Mouse (Mus musculus) c-Kit-positive CD71-positive TER-119-negative erythroid progenitor cells, embryonic 14.5 days (primary cell): ENCODE measurements around the gene Hsp90ab1.

ENCODE experiments used
- DNase-seq: peaks from one replicate; pipeline ENCODE4 v3.0.0-alpha.2; 2013; ENCODE audit warnings: low read depth

Gene Hsp90ab1

DNA sequence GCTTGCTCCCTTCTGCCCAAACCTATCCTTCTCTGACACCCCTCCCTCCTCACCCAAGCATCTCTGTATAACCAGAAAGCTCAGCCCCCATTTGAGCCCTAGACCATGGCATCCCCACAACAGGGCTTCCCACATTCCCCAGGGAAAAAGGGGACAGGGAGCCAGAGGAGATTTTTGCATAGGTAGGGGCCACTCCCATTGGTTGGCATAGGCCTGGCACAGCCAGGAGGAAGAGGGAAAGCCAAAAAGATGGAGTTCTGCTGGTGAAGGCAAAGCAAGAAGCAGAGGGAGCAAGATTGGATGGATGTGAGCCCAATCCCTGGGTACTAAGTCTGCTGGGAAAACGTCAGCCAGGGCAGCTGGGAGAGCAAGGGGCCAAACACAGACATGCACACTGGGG is 30.0 kb downstream of the Hsp90ab1 start:
- no peak for DNase-seq

DNA sequence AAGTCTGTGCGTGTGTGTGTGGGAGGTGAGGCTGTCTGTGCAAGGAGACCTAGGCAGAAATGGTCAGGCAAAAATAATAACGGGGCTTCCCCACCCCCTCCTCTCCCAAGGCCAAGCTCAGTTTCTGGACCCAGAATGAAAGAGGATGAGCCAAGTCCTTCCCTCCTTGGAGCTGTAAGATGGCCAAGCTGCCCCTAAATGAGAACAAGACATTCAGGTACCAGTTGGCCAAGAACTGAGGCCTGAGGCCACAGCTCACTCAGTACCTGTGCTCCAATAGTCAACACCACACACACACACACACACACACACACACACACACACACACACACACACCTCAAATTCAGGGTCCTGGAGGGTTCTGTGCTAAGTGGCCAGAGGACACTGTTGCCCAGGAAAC is 30.4 kb downstream of the Hsp90ab1 start:
- DNase-seq: no peak

GRCm38 (mm10) chr17:45542129-45542528 is 30.9 kb downstream of the Hsp90ab1 start:
- DNase-seq: no peak

DNA sequence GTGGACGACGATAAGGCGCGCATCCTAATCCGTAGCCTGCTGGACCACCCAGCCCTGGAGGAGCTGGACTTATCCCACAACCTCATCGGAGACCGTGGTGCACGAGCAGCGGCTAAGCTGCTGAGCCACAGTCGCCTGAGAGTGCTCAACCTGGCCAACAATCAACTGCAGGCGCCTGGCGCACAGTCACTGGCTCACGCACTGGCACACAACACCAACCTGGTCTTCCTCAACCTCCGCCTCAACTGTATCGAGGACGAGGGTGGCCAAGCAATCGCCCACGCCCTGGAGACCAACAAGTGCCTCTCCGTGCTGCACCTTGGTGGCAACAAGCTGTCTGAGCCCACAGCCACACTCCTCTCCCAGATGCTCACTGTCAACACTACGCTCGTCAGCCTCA is 33.4 kb downstream of the Hsp90ab1 start:
- DNase-seq: no peak

DNA sequence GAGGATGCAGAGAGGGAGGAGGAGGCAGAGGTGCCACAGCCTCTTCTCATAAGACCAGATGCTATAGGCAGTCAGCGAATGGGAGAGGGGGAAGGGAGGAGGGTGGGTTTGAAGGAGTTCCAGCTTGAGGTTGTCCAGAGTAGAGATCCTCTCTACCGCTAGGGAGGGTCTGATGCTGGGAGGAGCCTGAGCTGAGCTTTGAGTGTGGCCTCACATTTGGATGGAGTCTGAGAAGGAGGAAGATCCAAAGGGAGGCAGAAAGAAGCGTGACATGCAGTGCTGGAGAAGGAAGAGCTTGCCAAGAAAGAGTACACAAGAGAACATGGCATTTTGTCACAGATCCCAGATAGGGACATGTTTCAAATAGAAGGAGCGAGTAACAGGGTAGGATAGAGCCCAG is 34.7 kb downstream of the Hsp90ab1 start:
- no peak for DNase-seq

- DNase-seq: no peak
Measured at GRCm38 (mm10) chr17:45536264-45536663, 36.8 kb downstream of the Hsp90ab1 start.

DNA sequence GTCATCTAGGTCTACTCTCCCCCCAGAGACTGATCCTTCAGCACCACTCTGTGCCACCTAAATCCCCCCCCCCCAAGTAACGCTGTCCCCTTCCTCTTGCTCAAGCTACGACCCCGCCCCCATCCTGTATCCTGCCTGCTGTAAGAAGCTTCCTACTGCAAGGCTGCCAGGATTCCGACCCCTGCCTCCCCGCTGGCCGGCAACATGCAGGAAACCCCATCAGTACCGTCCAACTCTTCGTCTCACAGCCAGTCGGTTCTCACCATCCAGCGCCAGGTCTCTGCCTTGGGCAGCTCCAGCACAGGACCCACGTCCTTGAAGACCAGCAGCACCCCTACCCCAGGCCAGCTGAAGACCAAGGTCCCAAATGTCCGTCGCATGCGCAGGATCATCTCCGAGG is 40.2 kb downstream of the Hsp90ab1 start:
- no peak for DNase-seq

DNA sequence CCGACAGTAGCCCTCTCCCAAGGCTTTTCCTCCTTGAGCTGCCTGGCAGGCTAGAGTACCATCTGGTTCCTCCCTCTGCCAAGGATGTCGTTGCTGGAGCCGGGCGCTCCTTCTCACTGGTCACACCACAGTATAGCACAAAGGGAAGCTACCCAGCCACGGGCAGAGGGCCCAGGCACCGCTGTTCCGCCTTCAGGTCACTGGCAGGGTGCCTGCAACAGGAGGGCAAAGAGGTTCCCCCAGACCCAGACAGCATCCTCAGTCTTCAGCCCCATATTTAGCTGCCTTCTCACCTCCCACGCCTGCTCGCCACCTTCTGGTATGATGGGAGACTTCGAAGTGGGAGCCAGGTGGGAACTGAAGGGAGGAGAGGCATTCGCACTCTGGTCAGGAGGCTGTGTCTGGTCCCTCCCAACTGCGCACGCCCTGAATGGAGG is 42.7 kb downstream of the Hsp90ab1 start:
- no peak for DNase-seq

- DNase-seq: no peak
Measured at GRCm38 (mm10) chr17:45526571-45526970, 46.5 kb downstream of the Hsp90ab1 start.

DNA sequence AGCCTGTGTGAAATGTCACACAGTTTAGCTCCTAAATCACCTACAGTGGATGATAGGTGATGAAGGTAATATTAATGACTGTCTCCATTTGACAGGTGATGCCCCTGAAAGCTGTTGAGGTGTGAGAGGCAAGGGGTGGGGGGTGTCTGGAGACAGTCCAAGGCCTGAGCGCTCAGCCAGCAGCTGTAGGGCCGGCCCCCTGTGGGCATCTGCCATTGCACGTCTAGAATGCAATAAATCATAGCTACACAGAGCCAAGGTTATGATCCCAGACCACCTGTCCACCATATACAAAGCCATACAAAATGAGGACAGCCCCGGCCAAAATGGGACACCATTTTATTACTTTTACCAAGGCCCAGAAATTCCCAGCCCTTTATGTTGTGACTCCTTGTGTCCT is 48.1 kb downstream of the Hsp90ab1 start:
- DNase-seq: no peak

GRCm38 (mm10) chr17:45523263-45523662 is 49.8 kb downstream of the Hsp90ab1 start, which contains the start of gene Tcte1:
TSS of gene Tcte1 (plus strand) at chr17:45523434.
- DNase-seq: no peak

DNA sequence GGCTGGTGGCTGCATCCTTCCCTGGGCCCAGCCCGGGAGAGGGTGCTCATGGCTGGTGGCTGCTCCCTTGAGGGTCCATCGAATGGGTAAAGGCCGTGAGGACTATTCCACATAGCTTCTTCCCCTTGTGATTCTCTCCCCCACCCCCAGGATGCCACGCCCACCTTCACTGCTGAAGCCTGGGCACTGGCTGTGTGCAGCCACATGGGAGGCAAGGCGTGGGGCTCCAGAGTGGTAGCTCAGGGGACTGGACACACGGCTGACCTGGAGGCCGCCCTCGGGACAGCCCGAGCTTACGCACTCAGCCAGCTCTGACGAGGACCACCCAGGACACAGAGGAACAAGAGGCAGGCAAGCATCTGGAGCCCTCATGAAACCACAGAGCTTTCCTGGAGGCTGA is 52.9 kb downstream of the Hsp90ab1 start:
- DNase-seq: no peak

- no peak for DNase-seq
Measured at GRCm38 (mm10) chr17:45518766-45519475, 54.1 kb downstream of the Hsp90ab1 start.
